Mouse (Mus musculus) right cerebral cortex, postnatal 36 days (tissue): Measurements from ENCODE around the gene Otp.

Source experiments
- DNase-seq, 2 experiments: peaks; one replicate each; pipeline ENCODE4 v3.0.0; 2022; ENCODE audit warnings: low spot score in 2 of 2, mixed read lengths in 1 of 2

Gene Otp

GRCm38 (mm10) chr13:94873111-94874038 lies 2.0 kb upstream of the Otp start:
- no peak for DNase-seq

DNA sequence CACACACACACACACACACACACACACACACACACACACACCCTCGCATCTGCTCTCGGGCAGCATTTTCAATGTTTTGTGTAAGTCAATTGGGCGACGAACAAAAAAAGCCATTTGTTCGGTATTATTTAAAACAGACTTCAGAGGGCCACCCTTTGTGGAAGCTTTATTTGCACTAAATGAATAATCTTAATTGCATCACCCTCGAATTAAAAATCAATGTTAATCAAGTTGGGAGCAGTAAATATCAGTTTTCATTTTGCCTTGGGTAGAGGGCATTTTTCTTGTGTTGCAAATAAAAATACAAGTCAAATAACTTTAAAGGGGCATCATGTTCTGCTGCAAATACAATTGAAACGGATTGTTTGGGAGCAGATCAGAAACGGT lies 1.4 kb upstream of the Otp start:
- DNase-seq = no peak

- no peak for DNase-seq
These were observed 576 bp upstream of the Otp start for GRCm38 (mm10) chr13:94874656-94875395.

DNA sequence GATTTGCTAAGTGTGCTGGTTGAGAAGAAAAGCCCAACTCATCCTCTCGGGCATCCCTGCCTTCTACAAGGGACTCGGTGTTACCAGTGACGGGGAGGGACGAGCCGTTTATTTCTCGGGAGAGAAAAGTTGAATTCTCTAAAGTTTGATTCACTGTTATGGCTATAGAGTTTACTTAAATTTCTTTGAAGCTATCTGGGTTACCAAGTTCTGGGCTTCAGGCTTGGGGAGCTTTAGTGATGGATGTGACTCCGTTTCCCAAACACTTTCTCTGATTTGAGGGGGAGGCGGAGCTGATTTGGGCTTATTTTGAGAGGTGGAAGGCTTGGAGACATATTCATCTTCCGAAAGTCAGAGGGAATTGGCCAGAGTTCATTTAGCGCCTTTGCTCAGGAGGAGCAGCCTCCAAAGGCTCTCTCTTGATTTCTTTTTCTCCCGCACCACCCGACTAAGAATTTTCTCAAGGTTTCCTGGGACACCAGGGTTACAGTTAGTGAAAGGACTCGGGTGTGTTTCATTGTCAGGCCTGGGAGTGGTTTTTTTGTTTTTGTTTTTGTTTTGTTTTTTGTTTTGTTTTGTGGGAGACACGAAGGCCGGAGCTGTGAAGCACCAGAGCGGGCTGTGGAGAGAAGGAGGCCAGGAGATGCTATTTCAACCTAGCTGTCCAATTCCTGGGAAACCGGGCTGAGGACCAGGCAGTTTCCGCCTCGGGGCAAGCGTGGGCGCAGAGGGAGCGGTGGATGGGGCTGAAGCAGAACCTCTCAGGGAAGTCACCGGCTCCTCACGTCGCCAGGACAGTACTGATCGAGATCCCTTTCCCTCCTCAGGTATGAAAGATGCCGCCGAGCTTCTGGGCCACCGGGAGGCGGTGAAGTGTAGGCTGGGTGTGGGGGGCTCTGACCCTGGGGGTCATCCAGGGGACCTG lies 1.1 kb downstream of the Otp start:
- no peak for DNase-seq

DNA sequence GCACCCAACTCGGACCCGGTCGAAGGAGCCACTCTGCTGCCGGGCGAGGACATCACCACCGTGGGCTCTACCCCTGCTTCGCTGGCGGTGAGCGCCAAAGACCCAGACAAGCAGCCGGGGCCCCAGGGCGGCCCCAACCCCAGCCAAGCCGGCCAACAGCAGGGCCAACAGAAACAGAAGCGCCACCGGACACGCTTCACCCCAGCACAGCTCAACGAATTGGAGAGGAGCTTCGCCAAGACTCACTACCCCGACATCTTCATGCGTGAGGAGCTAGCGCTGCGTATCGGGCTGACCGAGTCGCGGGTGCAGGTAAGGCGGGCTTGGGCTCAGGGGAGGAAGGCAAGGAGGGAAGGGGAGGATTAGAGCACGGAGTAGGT lies 1.8 kb downstream of the Otp start:
- no peak for DNase-seq

DNA sequence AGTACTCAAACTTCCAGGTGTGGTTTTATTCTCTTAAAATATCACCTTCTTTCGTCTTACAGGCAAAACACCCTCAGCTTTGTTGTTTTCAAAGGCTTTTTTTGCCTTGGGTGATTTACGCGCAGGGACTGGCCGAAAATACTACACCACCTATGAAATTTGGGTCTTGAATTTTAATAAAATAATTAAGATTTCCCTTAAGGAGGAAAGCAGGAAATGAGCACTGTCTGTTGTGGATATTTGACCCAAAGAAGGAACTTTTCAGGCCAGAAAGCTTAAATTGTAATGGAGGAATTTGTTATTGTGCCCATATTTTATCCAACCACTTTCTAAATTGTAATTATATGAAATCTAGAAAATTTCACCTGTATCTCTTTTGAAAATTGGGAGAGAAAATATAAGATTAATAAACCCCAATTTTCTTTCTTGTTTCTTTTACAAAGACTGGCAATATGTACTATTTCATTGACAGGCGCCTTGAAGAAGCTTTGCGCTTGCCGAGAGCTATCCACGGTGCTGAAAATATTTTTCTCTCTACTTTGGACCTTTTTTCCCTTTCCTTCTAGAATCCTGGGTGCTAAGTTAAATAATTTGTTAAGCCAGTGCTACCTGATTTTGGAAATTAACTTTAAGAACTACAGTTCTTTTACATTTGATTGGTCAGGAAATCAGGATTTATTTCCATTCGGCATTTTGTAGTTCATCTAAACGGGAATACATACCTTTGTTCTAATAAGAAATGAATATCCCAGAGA lies 2.8 kb downstream of the Otp start:
- no peak for DNase-seq

DNA sequence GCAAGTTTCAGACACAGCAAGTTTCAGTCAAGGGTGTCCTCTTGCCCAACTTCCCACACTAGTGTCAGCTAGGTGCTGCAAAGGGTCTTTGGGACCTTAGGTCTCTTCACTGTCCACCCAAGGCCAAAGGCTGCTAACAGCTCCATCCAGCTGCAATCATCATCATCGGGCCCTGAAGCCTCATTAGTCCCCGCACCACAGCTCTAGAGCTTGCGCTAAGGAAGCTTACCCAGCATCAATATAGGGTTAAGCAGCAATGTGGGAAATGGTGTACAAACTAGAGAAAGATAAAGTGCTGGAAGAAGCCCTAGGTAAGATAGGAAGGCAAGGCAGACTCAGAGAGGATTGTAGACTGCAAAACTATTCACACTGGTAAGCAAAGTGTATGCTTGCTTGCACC lies 5.8 kb downstream of the Otp start:
- DNase-seq = no peak

DNA sequence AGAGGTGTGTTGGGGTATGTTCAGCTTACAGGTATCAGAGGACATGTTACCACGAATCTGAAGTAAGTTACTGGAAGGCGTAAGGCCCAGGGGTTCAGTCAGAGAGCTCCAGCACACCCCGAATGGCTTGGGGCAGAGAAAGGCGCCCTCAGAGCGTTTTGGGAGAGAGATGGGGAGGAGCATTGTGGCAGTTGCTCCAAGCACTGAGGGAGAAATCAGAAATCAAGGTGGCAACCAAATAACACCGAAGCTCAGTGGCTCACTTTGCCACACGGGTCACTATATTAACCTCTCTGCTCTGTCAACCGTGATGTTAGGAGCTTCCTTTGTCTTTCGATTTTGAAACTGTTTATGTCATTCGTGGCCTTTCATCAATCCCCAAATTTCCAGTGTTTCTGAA lies 6.8 kb downstream of the Otp start:
- DNase-seq = no peak

DNA sequence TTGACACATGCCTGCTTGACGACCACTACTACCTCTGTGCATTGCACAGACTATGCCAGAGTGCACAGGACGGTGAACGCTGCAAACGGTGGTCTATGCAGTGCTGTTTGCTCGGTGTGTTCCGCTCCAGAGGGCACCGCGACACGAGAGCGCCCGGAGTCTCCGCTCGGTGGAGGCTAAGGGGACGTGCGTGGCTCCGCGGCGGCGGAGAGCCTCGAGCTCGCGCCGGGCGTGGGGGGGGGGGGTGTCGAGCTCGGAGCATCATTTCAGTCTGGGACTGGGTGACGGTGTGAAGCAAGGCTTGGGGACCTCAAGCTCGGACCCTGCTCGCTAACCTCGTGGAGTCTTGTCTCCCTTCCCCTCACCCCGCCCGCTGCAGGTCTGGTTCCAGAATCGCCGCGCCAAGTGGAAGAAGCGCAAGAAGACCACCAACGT lies 7.3 kb downstream of the Otp start:
- DNase-seq = no peak

DNA sequence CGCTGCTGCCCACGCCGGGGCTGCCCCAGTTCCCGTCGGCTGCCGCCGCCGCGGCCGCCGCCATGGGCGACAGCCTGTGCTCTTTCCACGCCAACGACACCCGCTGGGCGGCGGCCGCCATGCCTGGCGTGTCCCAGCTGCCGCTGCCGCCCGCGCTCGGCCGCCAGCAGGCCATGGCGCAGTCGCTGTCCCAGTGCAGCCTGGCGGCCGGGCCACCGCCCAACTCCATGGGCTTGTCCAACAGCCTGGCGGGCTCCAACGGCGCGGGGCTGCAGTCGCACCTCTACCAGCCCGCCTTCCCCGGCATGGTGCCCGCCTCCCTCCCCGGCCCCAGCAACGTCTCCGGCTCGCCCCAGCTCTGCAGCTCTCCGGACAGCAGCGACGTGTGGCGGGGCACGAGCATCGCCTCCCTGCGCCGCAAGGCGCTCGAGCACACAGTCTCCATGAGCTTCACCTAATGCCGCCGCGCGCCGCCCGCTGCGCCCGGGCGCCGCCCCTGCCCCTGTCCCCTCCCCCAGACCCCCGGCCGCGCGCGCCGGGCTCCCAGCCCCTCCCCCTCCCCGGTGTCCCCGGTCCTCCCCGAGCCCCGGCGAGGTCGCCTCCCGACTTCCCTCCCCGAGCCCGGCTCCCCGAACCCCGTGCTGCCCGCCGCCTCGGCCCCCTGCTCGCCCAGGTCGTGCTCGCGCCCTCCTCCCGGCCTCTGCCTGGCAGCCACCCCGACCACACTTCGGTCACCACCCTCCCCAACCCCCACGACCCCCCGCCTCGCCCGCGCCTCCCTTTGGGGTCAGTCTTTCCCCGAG lies 8.0 kb downstream of the Otp start:
- no peak for DNase-seq

GRCm38 (mm10) chr13:94883966-94884960 lies 8.9 kb downstream of the Otp start:
- no peak for DNase-seq

DNA sequence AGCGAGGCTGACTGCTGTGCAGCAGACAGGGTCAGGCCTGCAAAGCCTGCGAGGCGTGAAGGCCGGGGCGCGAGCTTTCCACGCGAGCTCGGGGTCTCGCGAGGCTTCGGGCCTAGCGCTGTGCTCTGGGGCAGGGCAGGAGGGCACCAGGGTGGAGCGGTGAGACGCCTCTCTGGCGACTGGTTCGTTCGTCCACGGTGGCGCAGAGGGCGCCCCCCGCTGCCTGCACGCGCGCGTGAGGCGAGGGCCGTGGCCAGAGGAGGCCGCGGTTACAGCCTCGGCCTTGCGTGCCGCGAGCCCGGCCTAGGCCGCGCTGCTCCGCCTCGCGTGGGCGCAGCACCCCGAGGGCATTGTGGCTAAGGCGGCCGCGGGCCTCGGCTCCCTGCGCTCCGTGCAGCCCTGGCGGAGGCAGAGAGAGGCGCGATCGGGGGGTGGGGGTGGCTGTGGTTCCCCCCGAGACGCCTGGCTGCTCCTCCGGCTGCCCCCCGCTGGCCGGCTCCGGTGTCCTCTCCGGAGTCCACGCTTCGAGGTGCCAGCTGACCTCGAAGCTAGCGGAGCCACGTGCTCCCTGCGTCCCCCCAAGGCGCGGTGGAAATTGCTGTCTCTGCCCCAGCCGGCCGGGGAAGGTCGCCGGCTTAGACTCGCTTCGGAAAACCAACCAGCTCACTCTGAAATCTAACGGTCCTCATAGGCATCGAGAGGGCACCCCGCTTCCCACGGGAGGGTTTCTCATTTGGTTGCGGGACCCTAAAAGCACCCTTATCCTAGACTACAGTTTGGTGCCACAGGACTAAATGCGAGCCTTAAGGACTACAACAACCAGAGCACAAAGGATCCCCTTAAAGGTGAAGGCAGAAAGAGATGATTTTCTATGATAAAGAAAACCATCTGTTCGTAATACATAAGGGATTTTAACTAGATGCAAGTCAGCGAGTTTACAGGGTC lies 10.2 kb downstream of the Otp start:
- DNase-seq = no peak

DNA sequence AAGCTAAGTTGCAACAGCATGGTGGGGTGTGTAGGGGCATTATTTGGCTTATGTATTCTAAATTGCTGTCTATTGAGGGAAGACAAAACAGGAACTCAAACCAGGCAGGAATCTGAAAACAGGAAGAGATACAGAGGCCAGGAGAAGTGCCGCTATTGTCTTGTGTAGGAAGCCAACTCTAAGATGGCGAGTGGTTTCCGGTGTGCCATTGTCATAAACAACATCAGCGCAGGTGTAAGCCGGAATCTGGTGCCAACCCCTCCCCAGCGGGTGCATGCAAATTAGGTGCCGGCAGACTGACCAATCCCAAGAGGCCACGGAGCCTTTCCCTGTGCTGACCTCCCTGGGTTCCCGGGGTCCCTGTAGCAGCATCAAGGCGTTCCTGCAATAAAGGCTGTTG lies 32.4 kb downstream of the Otp start:
- DNase-seq = no peak

GRCm38 (mm10) chr13:94912961-94913360 lies 37.6 kb downstream of the Otp start:
- no peak for DNase-seq

DNA sequence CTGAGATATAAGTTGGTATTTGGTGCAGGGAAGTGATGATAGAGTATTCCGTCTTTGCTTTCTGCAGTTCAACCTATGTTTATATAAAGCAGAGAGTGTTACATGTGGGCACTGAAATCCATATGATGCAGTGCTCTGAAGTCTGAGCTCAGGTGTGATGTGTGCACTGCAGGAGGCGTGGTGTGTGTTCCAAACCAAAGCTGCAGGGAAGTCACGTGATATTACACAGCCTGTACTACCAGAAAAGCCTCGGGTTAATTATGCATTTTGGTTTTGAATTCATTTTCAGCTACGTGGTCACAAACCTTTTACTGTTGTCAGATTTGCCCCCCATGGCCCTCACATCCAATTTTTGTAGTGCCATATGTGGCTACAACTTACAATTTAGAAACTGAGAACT lies 40.3 kb downstream of the Otp start:
- DNase-seq = no peak

GRCm38 (mm10) chr13:94928086-94928485 lies 52.7 kb downstream of the Otp start:
- DNase-seq = no peak
